In the genomic region with DNA sequence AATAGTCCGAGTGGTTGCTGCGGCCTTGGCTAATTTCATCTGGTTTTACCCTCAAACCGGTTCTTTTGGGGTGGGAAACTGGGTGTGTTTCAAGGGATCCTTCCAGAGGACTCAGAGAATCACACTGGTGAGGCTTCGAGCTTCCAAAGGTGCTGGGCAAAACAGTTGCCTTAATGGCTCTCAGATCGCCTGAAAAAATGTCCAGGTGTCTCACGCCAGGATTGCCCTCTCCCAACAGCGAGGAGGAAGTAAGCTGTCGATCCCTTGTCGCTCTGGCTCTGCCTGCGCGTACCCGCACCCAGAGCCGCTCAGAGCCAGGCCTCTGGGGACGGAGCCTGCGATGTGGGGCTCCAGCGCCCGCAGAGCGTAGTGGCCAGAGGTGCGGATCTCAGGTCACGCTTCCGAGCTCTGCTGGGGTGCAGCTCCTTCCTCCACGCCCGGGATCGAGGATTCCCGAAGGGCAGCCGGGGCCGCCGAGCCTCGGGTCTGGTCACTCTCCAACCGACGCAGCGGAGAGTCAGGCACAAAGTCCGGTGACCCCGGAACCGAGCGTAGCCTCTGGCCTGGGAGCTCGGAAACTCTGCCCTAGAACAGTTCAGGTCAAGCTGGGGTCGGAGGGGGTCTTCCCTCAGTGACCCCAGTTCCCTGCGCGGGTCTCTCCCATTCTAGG, we compare ENCODE assay signal across 9 mouse cellular contexts. TPM values are rescaled to one million over a fixed set of nuclear protein-coding genes. Genes with fewer than 3 reads are reported as not detected.
DNase-seq lines count a peak whose midpoint lies in the region; ATAC-seq and TF ChIP-seq lines count a peak whose summit lies in the region.
"Had no signal": no experiment of that assay in that cellular context is flagged by ENCODE, and none has a peak within 500 bp of the region (broad histone marks: within the 10 kb centered on the region; RNA-seq: fewer than 3 reads in every experiment).

No protein-coding gene starts in this region.

- WGBS in forebrain, embryonic 11.5 days: under 1% methylated on average over 40 of the region's 40 CpGs
- WGBS in kidney, postnatal 0 days: 4% methylated on average over 40 of the region's 40 CpGs
- WGBS in midbrain, postnatal 0 days: 7% methylated on average over 40 of the region's 40 CpGs

- H3K4me1 ChIP-seq in forebrain, embryonic 11.5 days (replicated peaks; ENCODE audit: control insufficient read depth, insufficient read depth, low read length): peaks cover 14% of the 10 kb centered on the region; the same call in 1 of the 2 replicates
- 0 out of 2 replicates have a peak, but pooled peaks cover 7% of the 10 kb centered on the region for H3K4me1 ChIP-seq in kidney, postnatal 0 days (replicated peaks; ENCODE audit: insufficient read depth, low read length)
- peaks cover 3% of the 10 kb centered on the region; the same call in 1 of the 2 replicates for H3K4me1 ChIP-seq in midbrain, postnatal 0 days (ENCODE audit: insufficient read depth, low read length)

- peak overlapping the region; percentile 100 for H3K9ac ChIP-seq in forebrain, embryonic 11.5 days (ENCODE audit: low read length)
- peak overlapping the region; percentile 97 for H3K9ac ChIP-seq in kidney, postnatal 0 days (ENCODE audit: low read depth, low read length)
- peak overlapping the region; percentile 59; the same call in 1 of the 2 replicates for H3K9ac ChIP-seq in midbrain, postnatal 0 days (replicated peaks; ENCODE audit: low read length, poor library complexity, severe bottlenecking)

- peak overlapping the region; percentile 75 for H3K4me2 ChIP-seq in forebrain, embryonic 11.5 days (ENCODE audit: low read depth, low read length, severe bottlenecking)
- peak overlapping the region; percentile 76 for H3K4me2 ChIP-seq in kidney, postnatal 0 days (ENCODE audit: low read length)
- H3K4me2 ChIP-seq in midbrain, postnatal 0 days (ENCODE audit: low read depth, low read length, poor library complexity, severe bottlenecking): peak overlapping the region; percentile 64

- no peak for TF ChIP-seq CTCF in layer of hippocampus, adult 2 months (conservative IDR thresholded peaks at IDR 0.05)
- no peak for TF ChIP-seq CTCF in kidney, postnatal 0 days (IDR thresholded peaks at IDR 0.05; ENCODE audit: low read depth)
- TF ChIP-seq CTCF in midbrain, postnatal 0 days (IDR thresholded peaks at IDR 0.05): no peak

- H3K9me3 ChIP-seq in forebrain, embryonic 11.5 days (ENCODE audit: control insufficient read depth, low read length): no peaks in the 10 kb centered on the region
- no peaks in the 10 kb centered on the region for H3K9me3 ChIP-seq in kidney, postnatal 0 days (replicated peaks; ENCODE audit: low read length)
- no peaks in the 10 kb centered on the region for H3K9me3 ChIP-seq in midbrain, postnatal 0 days (ENCODE audit: low read length)

- H3K36me3 ChIP-seq in forebrain, embryonic 11.5 days (ENCODE audit: control insufficient read depth, insufficient read depth, low read length): no peaks in the 10 kb centered on the region
- H3K36me3 ChIP-seq in kidney, postnatal 0 days (ENCODE audit: insufficient read depth, low read length): no peaks in the 10 kb centered on the region
- H3K36me3 ChIP-seq in midbrain, postnatal 0 days (ENCODE audit: insufficient read depth, low read length): no peaks in the 10 kb centered on the region

- H3K27ac ChIP-seq in layer of hippocampus, adult 2 months: peak overlapping the region; percentile 93
- peak overlapping the region; percentile 99 for H3K27ac ChIP-seq in forebrain, embryonic 11.5 days (ENCODE audit: low read depth, low read length)
- peak overlapping the region; percentile 98 for H3K27ac ChIP-seq in kidney, postnatal 0 days
- peak overlapping the region; percentile 69; the same call in 1 of the 2 replicates for H3K27ac ChIP-seq in midbrain, postnatal 0 days (ENCODE audit: low read depth, low read length)

- H3K4me3 ChIP-seq in layer of hippocampus, adult 2 months: peak overlapping the region; percentile 64
- H3K4me3 ChIP-seq in forebrain, embryonic 11.5 days (ENCODE audit: low read depth, low read length): peak overlapping the region; percentile 91
- peak overlapping the region; percentile 83 for H3K4me3 ChIP-seq in kidney, postnatal 0 days (replicated peaks; ENCODE audit: low read depth, low read length)
- peak overlapping the region; percentile 38 for H3K4me3 ChIP-seq in midbrain, postnatal 0 days (ENCODE audit: low read depth, low read length)

- no peak for DNase-seq in layer of hippocampus, adult 2 months (ENCODE audit: low spot score in 2 of 2)
- DNase-seq in layer of hippocampus, postnatal 36 days: no peak
- DNase-seq in forebrain, embryonic 11.5 days (ENCODE audit: low spot score): peak; percentile 72
- peak; percentile 44 for DNase-seq in kidney, postnatal 0 days (ENCODE audit: low spot score)
- no peak for DNase-seq in midbrain, postnatal 0 days (ENCODE audit: low spot score)
- no peak for DNase-seq in frontal cortex, postnatal 25 days (ENCODE audit: low spot score in 2 of 2)
- no peak for DNase-seq in right cerebral cortex, postnatal 10 days (ENCODE audit: low spot score in 2 of 2)
- no peak for DNase-seq in cerebellum, adult 9-11 months

- ATAC-seq in forebrain, embryonic 11.5 days (replicated peaks; ENCODE audit: low FRiP score): no peak
- 0 out of 2 replicates have a peak, but pooled peaks have one; percentile 2 for ATAC-seq in kidney, postnatal 0 days (replicated peaks; ENCODE audit: low FRiP score, low read depth)
- ATAC-seq in midbrain, postnatal 0 days (ENCODE audit: low FRiP score): no peak

- H3K27me3 ChIP-seq in forebrain, embryonic 11.5 days (ENCODE audit: control insufficient read depth, insufficient read depth, low read length): peaks cover 8% of the 10 kb centered on the region; the same call in 1 of the 2 replicates
- 0 out of 2 replicates have a peak, but pooled peaks cover 6% of the 10 kb centered on the region for H3K27me3 ChIP-seq in kidney, postnatal 0 days (ENCODE audit: insufficient read depth, low read length)
- peaks cover 23% of the 10 kb centered on the region for H3K27me3 ChIP-seq in midbrain, postnatal 0 days (ENCODE audit: insufficient read depth, low read length)
- H3K27me3 ChIP-seq: Patski had no signal

RNA-seq across cellular contexts. Expression of a gene that starts 3.1 kb away (rescaled TPM):
- 10 to 100 TPM; 12.9 to 13.7 TPM for total RNA-seq in layer of hippocampus, adult 2 months (2021)
- 10 to 100 TPM; 11.8 to 13.9 TPM for total RNA-seq in layer of hippocampus, postnatal 36 days (2021)
- polyA plus RNA-seq in forebrain, embryonic 11.5 days (2014; fragmentation: Nextera tagmentation; extraction: Ambion mirVana): 27.8 and 32.9 TPM in 2 replicates
- 24.6 and 25.6 TPM in 2 replicates for polyA plus RNA-seq in kidney, postnatal 0 days (2015; fragmentation: Nextera tagmentation; extraction: Ambion mirVana)
- total RNA-seq in midbrain, postnatal 0 days (2014; rRNA removed): 8.2 and 8.7 TPM in 2 replicates
- polyA plus RNA-seq in midbrain, postnatal 0 days (2015; fragmentation: Nextera tagmentation; extraction: Ambion mirVana): 3.1 and 3.8 TPM in 2 replicates

Comparison
In these comparisons a context has a peak if more than half of its experiments do, and no peak if none do; other contexts are left out.
1. DNase-seq: peak in forebrain, embryonic 11.5 days (single experiment) and kidney, postnatal 0 days (single experiment); none in layer of hippocampus, adult 2 months (0 of 2), layer of hippocampus, postnatal 36 days (0 of 2), midbrain, postnatal 0 days (single experiment), frontal cortex, postnatal 25 days (0 of 2), right cerebral cortex, postnatal 10 days (0 of 2) and cerebellum, adult 9-11 months (single experiment).
2. H3K4me3 ChIP-seq: peak in every context shown above with its lines; median percentile 91 in forebrain, embryonic 11.5 days; 83 in kidney, postnatal 0 days; 64 in layer of hippocampus, adult 2 months; 38 in midbrain, postnatal 0 days.
3. Peak in every context shown above with its lines, with median percentiles within 50 percentile points of each other: H3K27ac ChIP-seq, H3K4me2 ChIP-seq and H3K9ac ChIP-seq.